Mouse (Mus musculus) layer of hippocampus, adult 18-20 months (tissue): ENCODE measurements around the gene Olfr786. TPM values are rescaled to one million over a fixed set of nuclear protein-coding genes. Genes with fewer than 3 reads are reported as not detected.

Source experiments
- DNase-seq, 2 experiments: peaks; one replicate each; pipeline ENCODE4 v3.0.0; 2022; ENCODE audit warnings: low spot score in 2 of 2
- long read RNA-seq: library from polyadenylated mRNA; stranded (forward); transcript quantifications from one replicate; pipeline ENCODE4 v2.0.0, GENCODE M21; 2021
- total RNA-seq, 2 experiments: library from RNA; stranded (reverse); gene quantifications; 2 replicates each; pipeline ENCODE4 v1.2.3; 2021

The Olfr786 gene
- total RNA-seq = not detected
- long read RNA-seq = 0 reads

DNA sequence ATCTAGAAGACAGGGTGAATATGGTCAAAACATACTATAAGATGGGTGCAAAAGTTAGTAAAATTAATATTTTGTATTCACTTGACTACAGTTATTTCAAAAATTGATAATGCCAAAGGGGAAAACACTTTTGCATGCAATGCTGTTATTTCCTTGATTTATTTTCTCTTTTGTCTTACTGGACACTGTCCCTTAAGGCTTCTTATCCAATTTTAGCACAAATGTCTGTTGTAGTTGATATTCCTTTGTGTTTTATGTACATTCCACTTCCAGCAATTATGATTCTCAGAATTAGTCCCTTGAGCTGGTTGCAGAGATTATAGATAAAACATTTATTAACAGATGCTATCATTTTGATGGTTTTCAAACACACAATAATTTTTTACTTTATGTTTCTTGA lies at the start of gene Olfr786:
Olfr786 (plus strand) TSS at position 301 of the 400 bp plus-strand sequence.
- DNase-seq = no peak

DNA sequence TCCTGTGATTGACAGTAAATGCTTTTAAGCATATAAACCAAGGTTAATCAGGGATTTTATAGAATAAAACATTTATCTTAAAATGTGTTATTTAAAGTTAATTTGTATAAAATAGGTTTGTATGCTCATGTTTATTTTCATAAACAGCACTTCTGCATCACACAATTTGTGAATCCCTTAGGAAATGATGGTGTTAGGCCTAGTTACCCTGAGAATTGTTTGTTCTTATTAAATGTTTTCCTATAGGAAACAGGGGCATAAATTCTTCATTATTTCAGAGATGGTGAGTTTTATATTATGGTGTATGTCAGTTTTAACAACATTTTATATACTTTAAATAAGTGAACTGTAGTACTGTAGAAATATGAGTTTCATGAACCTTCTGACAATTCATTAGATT lies 43.3 kb upstream of the Olfr786 start, which contains the start of gene Olfr784:
Olfr784 (plus strand) TSS at position 301 of the 400 bp plus-strand sequence.
- DNase-seq = no peak

DNA sequence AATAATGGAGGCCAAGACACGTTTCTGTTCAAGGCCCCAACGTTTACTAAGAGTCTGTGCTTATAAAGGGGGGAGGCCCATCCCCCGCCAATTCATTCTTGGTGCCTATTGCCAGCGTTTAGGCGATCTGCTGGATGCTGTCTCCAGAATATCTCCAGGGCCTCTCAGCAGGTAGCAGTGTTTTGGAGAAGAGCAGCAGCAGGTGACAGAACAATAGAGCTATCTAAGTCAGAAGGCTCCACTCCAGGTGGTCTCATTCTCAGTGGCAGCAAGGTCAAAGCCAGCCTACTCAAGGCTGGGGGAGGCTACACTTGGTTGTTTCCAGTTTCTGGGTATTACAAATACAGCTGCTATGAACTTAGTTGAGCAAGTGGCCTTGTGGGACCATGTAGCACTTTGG lies 26.2 kb upstream of the Olfr786 start:
- no peak for DNase-seq

DNA sequence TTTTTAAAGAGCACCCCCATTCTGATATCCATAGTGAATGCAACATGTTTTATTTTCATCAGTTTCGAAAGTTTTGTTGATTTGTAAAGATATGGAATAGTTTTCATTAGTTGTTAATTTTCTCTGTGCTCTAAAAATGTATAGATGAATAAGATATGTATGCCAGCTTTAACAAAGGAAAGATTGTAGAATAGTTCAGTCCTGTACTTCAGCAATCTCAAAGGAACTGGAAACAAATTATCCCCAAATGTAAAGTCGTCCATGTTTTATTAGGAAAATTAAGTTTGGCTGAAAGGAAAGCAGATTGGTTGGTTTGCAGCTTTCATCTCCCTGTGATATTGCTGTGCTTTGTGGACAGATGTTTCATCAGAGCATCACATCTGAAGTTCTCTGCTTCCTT lies 22.0 kb upstream of the Olfr786 start, which contains the start of gene Olfr785:
Olfr785 (plus strand) TSS at position 301 of the 400 bp plus-strand sequence.
- no peak for DNase-seq

DNA sequence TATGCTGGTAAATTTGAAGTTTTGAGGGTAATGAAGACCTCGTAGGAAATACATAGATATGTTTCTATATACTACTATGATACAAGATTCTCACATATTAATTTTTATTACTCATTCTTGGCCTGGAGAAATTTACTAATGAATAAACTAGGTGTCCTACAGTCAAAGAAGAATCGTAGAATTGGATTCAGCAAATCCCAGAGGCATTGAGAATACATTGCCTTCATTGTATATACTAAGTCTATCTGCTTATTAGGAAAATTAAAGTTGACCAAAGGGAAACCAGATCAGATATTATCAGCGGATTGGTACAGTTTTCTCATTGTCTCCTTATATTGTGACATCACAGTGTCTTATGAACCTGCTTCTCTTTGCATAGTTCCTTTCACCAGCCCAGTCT lies 34.5 kb downstream of the Olfr786 start, which contains the start of gene Olfr787:
Olfr787 (plus strand) TSS at position 301 of the 400 bp plus-strand sequence.
- no peak for DNase-seq

DNA sequence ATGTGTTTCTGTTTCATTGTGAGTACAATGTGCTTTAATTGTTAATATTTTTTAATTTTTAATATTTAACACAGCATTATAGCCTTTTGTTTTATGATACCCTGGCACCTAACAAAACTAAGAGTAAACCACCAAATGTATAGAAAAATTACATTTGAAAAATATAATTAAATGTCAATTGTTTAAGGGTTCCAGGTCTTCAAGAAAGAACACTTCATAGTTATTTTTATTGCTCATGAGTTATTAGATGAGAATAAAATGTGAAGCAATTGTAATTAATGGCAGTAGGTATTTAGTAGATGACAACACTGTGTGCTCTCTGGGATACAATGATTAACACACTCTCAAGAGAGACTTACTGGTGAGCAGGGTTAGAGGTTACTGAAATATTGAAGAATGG lies 43.6 kb downstream of the Olfr786 start, which contains the start of gene Olfr788:
Olfr788 (plus strand) TSS at position 301 of the 400 bp plus-strand sequence.
- no peak for DNase-seq

DNA sequence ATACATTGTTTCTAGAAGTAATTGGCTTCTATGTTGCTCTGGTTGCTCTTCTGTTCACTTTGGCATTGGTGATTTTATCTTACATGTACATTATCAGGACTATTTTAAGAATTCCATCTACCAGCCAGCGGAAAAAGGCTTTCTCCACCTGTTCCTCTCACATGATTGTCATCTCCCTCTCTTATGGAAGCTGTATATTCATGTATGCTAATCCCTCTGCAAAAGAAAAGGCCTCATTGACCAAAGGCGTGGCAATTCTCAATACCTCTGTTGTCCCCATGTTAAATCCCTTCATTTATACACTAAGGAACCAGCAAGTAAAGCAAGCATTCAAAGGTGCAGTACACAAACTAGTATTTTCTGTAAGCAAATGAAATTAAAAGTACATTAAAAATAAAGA lies 46.1 kb downstream of the Olfr786 start:
- no peak for DNase-seq

DNA sequence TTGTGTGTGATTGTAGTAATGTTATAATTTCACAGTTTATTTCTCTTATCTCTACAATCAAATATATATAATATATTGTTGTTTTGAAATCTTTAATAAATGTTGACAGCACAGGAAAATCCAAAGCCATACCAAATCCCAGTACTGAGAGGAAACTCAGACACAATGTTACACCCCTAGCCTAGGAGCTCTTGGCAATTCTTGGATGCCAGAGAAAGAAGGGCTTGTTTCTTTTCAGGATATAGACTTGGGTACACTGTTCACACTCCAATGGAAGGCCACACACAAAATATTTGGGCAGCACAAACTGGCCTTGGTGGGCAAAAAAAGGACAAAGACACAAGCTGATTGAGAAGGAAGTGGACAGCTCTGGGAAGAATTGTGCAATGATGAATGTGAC lies 46.6 kb downstream of the Olfr786 start:
- no peak for DNase-seq

DNA sequence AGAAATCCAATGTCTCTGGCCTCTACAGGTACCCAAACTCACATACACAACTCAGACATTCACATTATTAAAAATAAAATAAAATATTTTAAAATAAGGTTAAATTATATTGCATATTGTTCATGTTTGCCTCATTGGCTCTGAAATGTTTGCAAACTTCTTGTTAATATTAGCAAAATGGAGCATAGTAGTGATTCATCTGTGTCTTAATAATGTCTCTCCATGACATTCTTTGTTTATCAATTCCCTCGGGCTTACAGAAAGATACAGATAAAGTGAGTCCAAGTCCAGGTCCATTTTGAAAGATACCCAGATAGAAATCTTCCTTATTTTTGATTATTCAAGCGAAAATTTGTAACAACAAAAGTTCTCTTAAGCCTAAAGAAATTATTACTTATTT lies 57.3 kb downstream of the Olfr786 start, which contains the start of gene Olfr789:
Olfr789 (plus strand) TSS at position 301 of the 400 bp plus-strand sequence.
- DNase-seq = no peak

Other genes starting within 250 kb of the Olfr786 start
- not detected for gene Olfr772, start 249.4 kb upstream of the Olfr786 start, total RNA-seq
- not detected for gene Olfr773, start 239.9 kb upstream of the Olfr786 start, total RNA-seq
- not detected for gene Olfr774, start 191.1 kb upstream of the Olfr786 start, total RNA-seq
- gene Olfr775, start 178.9 kb upstream of the Olfr786 start, total RNA-seq = not detected
- gene Olfr776, start 168.2 kb upstream of the Olfr786 start, total RNA-seq = not detected
- not detected for gene Olfr777, start 155.8 kb upstream of the Olfr786 start, total RNA-seq
- not detected for gene Olfr780, start 109.2 kb upstream of the Olfr786 start, total RNA-seq
- gene Olfr781, start 98.5 kb upstream of the Olfr786 start, total RNA-seq = not detected
- not detected for gene Olfr782, start 78.5 kb upstream of the Olfr786 start, total RNA-seq
- under 1 TPM; 0.10 to 0.22 TPM for gene Olfr784, start 43.2 kb upstream of the Olfr786 start, total RNA-seq
- not detected for gene Olfr785, start 21.9 kb upstream of the Olfr786 start, total RNA-seq
- gene Olfr787, start 34.6 kb downstream of the Olfr786 start, total RNA-seq = not detected
- gene Olfr788, start 43.7 kb downstream of the Olfr786 start, total RNA-seq = not detected
- gene Olfr789, start 57.4 kb downstream of the Olfr786 start, total RNA-seq = not detected
- gene Olfr790, start 71.2 kb downstream of the Olfr786 start, total RNA-seq = not detected
- gene Olfr791, start 94.5 kb downstream of the Olfr786 start, total RNA-seq = not detected
- gene Olfr792, start 111.9 kb downstream of the Olfr786 start, total RNA-seq = not detected
- gene Olfr794, start 140.3 kb downstream of the Olfr786 start, total RNA-seq = not detected
- gene Olfr796, start 185.3 kb downstream of the Olfr786 start, total RNA-seq = not detected
- not detected for gene Olfr798, start 200.6 kb downstream of the Olfr786 start, total RNA-seq
- not detected for gene Olfr799, start 210.2 kb downstream of the Olfr786 start, total RNA-seq
- gene Olfr800, start 230.4 kb downstream of the Olfr786 start, total RNA-seq = not detected
- not detected for gene Olfr801, start 246.6 kb downstream of the Olfr786 start, total RNA-seq